Mouse (Mus musculus) midbrain, embryonic 10.5 days (tissue): Measurements from ENCODE around the gene Aph1c. TPM values are rescaled to one million over a fixed set of nuclear protein-coding genes. Genes with fewer than 3 reads are reported as not detected.
"Not testable (repeated sequence)": the region's sequence is repeated elsewhere in the genome, so short reads cannot be mapped to it uniquely, and the experiment has no call there.

Experiments
- DNase-seq: peaks from one replicate; pipeline ENCODE4 v3.0.0-alpha.2; 2017; ENCODE audit warnings: low spot score
- H3K27ac ChIP-seq: fragments of 300-500 bp; sonication (generic); replicated peaks from 2 replicates; pipeline ENCODE4 v1.5.1; 2016; ENCODE audit warnings: mild to moderate bottlenecking
- H3K27me3 ChIP-seq: fragments of 300-500 bp; sonication (generic); 2 replicates; pipeline ENCODE4 v1.6.1; 2016; ENCODE audit warnings: low read depth, mild to moderate bottlenecking; ENCODE audit not compliant: poor library complexity, severe bottlenecking
- H3K36me3 ChIP-seq: fragments of 300-500 bp; sonication (generic); 2 replicates; pipeline ENCODE4 v1.6.1; 2016; ENCODE audit warnings: mild to moderate bottlenecking, moderate library complexity
- H3K4me1 ChIP-seq: fragments of 300-500 bp; sonication (generic); 2 replicates; pipeline ENCODE4 v1.6.1; 2016
- H3K4me3 ChIP-seq: fragments of 300-500 bp; sonication (generic); 2 replicates; pipeline ENCODE4 v1.5.1; 2016; ENCODE audit warnings: mild to moderate bottlenecking, moderate library complexity
- H3K9me3 ChIP-seq: fragments of 300-500 bp; sonication (generic); replicated peaks from 2 replicates; pipeline ENCODE4 v1.6.1; 2016; ENCODE audit warnings: mild to moderate bottlenecking
- WGBS: fragments of 180-500 bp; shearing (Covaris S2); methylation state at CpG from one replicate; pipeline ENCODE4 v1.1.7; 2016; 5-methylcytosine and 5-hydroxymethylcytosine counted together
- polyA plus RNA-seq: library from polyadenylated mRNA; unstranded; fragments of >200 nt; fragmentation: Nextera tagmentation; extraction: Ambion mirVana; gene quantifications from 2 replicates; pipeline ENCODE4 v1.2.1, GENCODE M21; 2016

The Aph1c gene
- polyA plus RNA-seq, 1 experiment from 2014 or later, result 1.1 TPM

DNA sequence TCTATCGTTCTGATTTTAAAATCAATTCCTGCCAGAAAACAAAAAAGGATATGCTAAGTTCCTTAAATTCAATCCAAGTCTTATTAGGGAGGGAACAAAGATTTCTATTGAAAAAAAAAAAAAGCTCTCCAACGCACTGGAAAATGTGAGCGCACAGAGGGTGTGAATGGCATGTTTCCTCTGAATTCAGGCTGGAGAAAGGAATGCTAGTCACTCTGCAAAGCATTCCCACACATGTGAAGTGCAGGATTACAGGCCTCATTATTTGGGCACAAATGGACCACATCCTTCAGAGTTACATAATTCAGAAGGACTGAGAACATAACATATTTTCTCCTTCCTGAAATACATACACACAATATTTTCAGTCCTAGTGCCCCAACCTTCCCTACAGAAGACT is 28.9 kb upstream of the Aph1c start:
- peaks cover 30% of the 10 kb centered on the region for H3K36me3 ChIP-seq
- DNase-seq, result no peak
- H3K27me3 ChIP-seq, result no peaks in the 10 kb centered on the region
- H3K9me3 ChIP-seq, result no peaks in the 10 kb centered on the region
- no peak overlapping the region for H3K27ac ChIP-seq
- H3K4me1 ChIP-seq, result peaks cover 15% of the 10 kb centered on the region
- H3K4me3 ChIP-seq, result no peak overlapping the region
- WGBS, result 65% methylated on average over 3 of the region's 3 CpGs

DNA sequence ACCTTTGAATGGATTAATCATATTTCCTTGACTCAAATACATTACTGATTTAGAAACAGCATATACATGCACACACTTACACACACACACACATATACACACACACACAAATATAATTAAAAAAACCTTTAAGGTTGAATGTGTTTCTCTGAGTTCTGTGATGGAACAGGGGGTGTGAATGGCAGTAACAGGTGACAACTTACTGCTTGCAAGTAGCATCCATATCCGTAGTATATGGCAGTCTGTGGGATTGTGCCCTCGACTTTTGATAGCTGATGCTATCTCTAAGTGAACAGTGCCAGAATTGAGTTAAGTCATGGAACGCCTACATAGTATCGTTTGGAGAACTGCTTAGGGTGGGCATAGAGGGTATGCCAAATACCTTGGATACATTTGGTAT is 27.7 kb upstream of the Aph1c start:
- Histone ChIP-seq H3K4me1 (peaks cover 15% of the 10 kb centered on the region), H3K4me3 (no peak overlapping the region), H3K27me3 (no peaks in the 10 kb centered on the region), H3K36me3 (peaks cover 38% of the 10 kb centered on the region), H3K27ac (no peak overlapping the region), H3K9me3 (no peaks in the 10 kb centered on the region)
- DNase-seq, result no peak
- 94% methylated on average over 4 of the region's 4 CpGs for WGBS

DNA sequence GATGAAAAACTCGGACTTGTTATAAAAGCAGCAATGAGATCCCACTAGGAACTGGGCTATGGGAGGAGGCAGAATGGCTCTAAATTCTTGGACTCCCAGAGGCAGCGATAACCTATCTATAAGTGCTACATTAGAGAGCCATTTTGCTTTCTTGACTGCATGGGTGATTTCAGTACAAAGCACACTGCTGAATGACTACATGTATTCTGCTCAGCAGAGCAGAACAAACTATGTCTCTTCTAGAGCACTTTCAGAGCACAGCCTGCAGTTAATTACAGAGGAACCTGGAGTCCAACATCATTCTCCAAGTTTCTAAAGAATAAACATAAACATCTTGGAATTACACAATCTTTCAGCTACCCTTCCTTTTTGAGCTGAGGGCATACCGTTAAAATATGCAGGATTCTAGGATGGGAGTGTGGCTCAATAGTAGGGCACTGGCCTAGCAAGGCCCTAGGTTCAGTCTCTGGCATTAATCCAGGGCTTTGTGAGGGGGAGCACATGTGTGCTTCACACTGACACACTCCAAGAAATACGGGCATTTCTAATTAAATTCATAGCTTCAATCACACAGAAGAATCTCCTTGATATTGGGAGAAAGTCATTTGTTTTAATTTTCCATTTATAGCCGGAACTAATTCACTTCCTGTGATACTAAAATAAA is 26.7 kb upstream of the Aph1c start:
- Histone ChIP-seq H3K9me3 (no peaks in the 10 kb centered on the region), H3K27me3 (no peaks in the 10 kb centered on the region), H3K4me1 (peaks cover 15% of the 10 kb centered on the region), H3K36me3 (peaks cover 38% of the 10 kb centered on the region), H3K27ac (no peak overlapping the region), H3K4me3 (no peak overlapping the region)
- WGBS, result 84% methylated on average over 5 of the region's 5 CpGs
- DNase-seq, result no peak

DNA sequence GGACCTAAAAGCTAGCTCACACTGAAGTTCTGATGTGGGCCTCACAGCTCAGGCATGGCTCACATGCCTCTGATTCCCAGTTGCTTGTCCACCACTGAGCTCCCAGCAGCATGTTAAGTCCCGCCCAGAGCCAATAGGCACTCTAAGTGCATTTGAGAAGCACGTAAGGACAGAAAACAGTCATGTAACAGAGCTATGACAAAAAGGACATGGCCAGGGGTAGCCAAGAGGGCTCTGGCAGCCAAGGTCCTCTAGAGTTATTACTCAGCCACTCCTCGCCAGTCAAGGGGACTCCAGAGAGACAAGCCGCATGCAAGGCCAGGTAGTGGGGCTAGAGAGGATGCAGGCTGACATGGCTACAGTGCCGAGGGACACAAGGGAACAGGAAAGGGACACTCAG is 25.0 kb upstream of the Aph1c start:
- H3K27ac ChIP-seq, result no peak overlapping the region
- H3K4me3 ChIP-seq, result no peak overlapping the region
- WGBS, result 93% methylated on average over 5 of the region's 5 CpGs
- H3K4me1 ChIP-seq, result peaks cover 12% of the 10 kb centered on the region
- H3K27me3 ChIP-seq, result no peaks in the 10 kb centered on the region
- peaks cover 42% of the 10 kb centered on the region for H3K36me3 ChIP-seq
- no peak for DNase-seq
- no peaks in the 10 kb centered on the region for H3K9me3 ChIP-seq

DNA sequence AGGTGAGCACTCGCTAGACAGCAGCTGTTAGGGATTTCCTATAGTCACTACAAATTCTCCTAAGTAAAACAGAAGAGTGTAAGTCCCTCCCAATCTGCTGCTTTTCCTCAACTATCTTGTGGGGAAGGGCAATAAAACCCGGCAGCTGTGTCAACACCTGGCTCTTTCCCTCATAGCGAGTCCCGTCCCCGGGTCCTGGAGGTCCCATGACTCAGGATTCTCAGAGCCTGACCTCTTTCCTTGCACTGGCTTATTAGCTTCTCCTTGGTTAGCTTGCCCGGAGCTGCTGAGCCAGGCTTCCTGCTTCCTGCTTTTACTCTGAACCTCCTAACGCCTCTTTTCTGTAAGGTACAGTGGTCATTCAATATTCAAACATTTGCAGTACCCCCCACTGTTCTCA is 21.3 kb upstream of the Aph1c start:
- peak; percentile 16 for DNase-seq
- H3K4me3 ChIP-seq, result no peak overlapping the region
- 63% methylated on average over 7 of the region's 7 CpGs for WGBS
- H3K27ac ChIP-seq, result no peak overlapping the region
- H3K4me1 ChIP-seq, result 0 out of 2 replicates have a peak, but pooled peaks cover 3% of the 10 kb centered on the region
- peaks cover 48% of the 10 kb centered on the region for H3K36me3 ChIP-seq
- H3K9me3 ChIP-seq, result no peaks in the 10 kb centered on the region
- no peaks in the 10 kb centered on the region for H3K27me3 ChIP-seq

DNA sequence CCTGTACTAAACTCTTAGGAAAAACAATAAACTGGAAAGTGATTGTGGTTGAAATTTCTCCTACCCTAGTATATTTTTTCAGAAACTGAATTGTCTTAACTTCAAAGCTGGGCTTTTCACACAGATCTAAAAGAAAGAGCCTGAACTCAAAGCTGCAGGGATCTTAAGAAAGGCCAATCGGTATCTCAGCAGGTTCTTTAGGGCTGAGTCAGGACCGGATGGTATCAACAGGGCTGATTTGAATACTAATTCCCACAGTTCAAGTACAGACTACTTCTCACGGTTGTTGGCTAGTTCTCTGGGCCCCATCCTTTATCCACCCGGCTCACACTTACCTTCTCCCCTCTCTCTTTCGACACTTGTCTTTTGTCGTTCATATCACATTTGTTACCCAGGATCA is 18.1 kb upstream of the Aph1c start:
- Histone ChIP-seq H3K4me1 (0 out of 2 replicates have a peak, but pooled peaks cover 3% of the 10 kb centered on the region), H3K27me3 (no peaks in the 10 kb centered on the region), H3K9me3 (no peaks in the 10 kb centered on the region), H3K36me3 (peaks cover 25% of the 10 kb centered on the region), H3K27ac (no peak overlapping the region), H3K4me3 (no peak overlapping the region)
- 47% methylated on average over 6 of the region's 6 CpGs for WGBS
- DNase-seq, result no peak

DNA sequence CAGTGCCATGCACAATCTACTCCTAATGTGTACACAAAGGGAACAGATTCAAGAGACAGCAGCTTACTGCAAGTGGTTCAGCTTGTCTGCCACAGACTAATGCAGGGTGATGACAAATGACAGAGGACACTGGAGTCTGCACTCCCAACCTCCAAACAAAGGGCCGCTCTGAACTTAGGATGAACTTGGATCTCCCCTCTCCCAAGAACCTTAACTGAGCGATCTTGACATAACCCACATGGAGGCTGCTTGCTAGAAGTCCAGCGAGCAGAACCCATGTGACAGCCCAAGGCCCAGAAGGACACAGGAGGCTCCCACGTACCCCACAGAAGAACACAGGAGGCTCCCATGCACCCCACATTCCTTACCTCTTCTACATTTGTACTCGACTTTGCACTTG is 16.4 kb upstream of the Aph1c start:
- 88% methylated on average over 5 of the region's 5 CpGs for WGBS
- H3K27ac ChIP-seq, result no peak overlapping the region
- H3K4me3 ChIP-seq, result no peak overlapping the region
- H3K9me3 ChIP-seq, result no peaks in the 10 kb centered on the region
- H3K36me3 ChIP-seq, result peaks cover 40% of the 10 kb centered on the region
- 0 out of 2 replicates have a peak, but pooled peaks cover 3% of the 10 kb centered on the region for H3K4me1 ChIP-seq
- H3K27me3 ChIP-seq, result no peaks in the 10 kb centered on the region
- DNase-seq, result no peak

DNA sequence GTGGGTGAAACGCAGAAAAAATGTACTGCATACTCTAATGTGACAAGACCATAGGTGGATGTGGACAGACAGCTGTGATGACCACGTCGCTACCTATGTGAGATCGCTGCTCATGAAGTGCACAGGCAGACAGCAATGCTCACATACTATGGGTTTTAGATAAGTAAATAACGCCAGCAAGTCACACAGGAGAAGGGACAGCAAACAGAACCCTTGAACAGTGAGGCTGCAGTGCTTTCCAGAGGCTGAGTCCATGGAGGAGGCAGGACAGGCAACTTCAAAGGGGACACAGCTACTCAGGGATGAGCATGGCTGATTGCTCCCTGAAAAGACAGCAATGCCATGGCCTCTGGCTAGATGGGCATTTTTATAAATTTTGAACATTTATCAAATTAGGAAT is 12.3 kb upstream of the Aph1c start:
- 93% methylated on average over 5 of the region's 5 CpGs for WGBS
- Histone ChIP-seq H3K4me1 (no peaks in the 10 kb centered on the region), H3K9me3 (no peaks in the 10 kb centered on the region), H3K36me3 (peaks cover 24% of the 10 kb centered on the region), H3K27ac (no peak overlapping the region), H3K4me3 (no peak overlapping the region), H3K27me3 (no peaks in the 10 kb centered on the region)
- DNase-seq, result no peak

DNA sequence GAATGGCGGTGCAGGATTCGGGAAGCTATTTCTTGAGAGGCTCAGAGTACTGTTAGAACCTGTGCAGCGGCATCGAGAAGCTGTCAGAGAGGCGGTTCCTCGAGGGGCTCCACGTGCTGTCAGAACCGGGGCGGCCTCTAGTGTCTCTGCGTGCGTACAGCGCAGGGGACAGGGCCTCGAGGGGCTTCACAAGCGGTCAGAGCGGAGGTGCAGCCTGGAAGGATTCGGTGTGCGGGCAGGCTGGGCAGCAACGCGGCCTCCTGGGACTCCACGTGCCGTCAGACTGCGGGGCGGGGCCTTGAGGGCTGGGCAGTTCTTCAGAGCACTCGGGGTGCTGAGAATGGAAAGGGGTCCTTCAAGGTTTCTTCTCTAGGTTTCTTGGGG is 563 bp upstream of the Aph1c start:
- peak overlapping the region; percentile 70 for H3K4me3 ChIP-seq
- no peaks in the 10 kb centered on the region for H3K36me3 ChIP-seq
- under 1% methylated on average over 24 of the region's 24 CpGs for WGBS
- no peak for DNase-seq
- peaks cover 48% of the 10 kb centered on the region for H3K27me3 ChIP-seq
- peak overlapping the region; percentile 72 for H3K27ac ChIP-seq
- peaks cover 17% of the 10 kb centered on the region for H3K4me1 ChIP-seq
- no peaks in the 10 kb centered on the region for H3K9me3 ChIP-seq

DNA sequence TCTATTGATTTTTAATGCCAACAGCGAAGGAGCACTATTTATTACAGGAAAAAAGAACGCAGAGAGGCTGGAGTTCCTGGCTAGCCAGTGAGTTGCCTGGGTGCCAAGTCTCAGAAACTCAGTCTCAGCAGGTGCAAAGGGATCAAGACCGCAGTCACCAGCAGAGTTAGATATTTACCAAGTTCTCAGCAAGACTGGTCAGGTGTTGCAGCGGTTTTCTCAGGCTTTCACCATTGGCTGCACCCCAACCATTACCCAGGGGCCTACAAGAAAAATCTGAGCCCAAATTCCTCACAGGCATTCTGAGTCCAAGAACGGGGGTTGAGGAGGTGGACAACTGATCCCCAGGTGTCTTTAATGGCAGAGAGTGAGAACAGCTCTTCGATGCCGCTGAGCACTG is 675 bp downstream of the Aph1c start:
- no peaks in the 10 kb centered on the region for H3K36me3 ChIP-seq
- H3K9me3 ChIP-seq, result no peaks in the 10 kb centered on the region
- no peak for DNase-seq
- no peak overlapping the region for H3K27ac ChIP-seq
- H3K4me1 ChIP-seq, result peaks cover 17% of the 10 kb centered on the region
- peaks cover 48% of the 10 kb centered on the region for H3K27me3 ChIP-seq
- 18% methylated on average over 7 of the region's 7 CpGs for WGBS
- H3K4me3 ChIP-seq, result peak overlapping the region; percentile 70

DNA sequence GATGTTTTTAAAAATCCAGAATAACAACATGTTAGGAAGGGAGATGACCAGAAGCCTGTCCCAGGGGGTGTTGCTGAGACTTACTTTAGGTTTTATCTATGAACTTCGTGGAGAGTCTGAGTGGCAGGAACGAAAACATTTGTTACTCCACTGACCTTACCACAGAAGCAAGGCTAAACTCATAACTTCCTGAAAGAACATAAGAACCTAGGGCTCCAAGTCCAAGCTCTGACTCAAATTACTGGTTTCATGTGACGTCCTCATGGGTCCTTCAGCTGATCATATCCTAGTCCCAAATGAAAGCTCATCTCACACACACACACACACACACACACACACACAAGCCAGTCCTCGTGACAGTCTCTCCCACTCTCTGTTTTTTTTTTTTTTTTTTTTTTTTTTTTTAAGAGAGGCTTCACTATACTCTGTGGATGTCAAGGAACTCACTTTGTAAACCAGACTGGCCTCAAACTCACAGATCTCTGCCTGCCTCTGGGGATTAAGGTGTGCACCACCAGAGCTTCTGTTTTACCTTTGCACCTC is 2.1 kb downstream of the Aph1c start:
- Histone ChIP-seq H3K36me3 (no peaks in the 10 kb centered on the region), H3K27ac (no peak overlapping the region), H3K9me3 (no peaks in the 10 kb centered on the region), H3K4me3 (no peak overlapping the region), H3K27me3 (peaks cover 53% of the 10 kb centered on the region), H3K4me1 (peaks cover 17% of the 10 kb centered on the region)
- 70% methylated on average over 4 of the region's 4 CpGs for WGBS
- DNase-seq, result no peak

DNA sequence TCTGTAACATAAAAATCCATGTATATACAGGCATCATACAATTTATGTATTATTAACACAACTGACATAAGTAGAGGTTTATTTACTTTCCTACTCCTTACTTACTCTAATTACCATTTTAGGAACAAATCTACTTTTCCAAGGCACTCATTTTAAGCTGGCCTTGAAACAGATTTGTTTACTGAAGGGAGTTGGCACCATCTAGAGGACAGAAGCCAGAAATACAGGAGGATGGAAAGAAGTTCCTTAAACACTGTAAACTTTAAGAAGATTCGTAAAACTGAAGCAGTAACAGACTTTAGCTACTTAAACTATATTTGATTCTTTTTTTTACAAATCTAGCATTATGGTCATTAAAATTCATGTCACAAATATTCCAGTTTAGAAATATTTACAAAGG is 8.5 kb downstream of the Aph1c start:
- no peak for DNase-seq
- no peak overlapping the region for H3K27ac ChIP-seq
- H3K36me3 ChIP-seq, result no peaks in the 10 kb centered on the region
- WGBS, result 56% methylated on average over 1 of the region's 1 CpGs
- H3K9me3 ChIP-seq, result no peaks in the 10 kb centered on the region
- peaks cover 6% of the 10 kb centered on the region; the same call in 1 of the 2 replicates for H3K27me3 ChIP-seq
- no peaks in the 10 kb centered on the region for H3K4me1 ChIP-seq
- no peak overlapping the region for H3K4me3 ChIP-seq

DNA sequence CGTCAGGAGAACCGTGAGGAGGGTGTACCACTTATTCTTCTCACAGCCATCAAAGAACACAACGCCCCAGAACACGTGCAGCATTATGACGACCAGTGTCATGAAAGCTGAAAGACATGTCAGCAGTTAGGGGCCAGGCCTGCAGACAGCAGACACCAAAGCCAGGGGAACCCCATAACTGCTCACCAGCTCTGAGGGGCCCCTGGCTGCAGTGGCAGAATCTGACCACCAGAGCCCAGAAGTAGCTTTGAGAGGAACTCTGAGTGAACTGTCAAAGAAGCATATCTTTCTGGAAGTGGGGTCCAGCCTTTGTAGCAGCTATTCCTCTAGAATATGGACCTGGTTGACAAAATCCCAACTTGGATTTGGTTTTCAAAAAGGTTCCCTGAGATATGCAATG is 12.3 kb downstream of the Aph1c start:
- not testable (repeated sequence) for DNase-seq, H3K9me3 ChIP-seq, H3K27ac ChIP-seq, H3K27me3 ChIP-seq, H3K4me3 ChIP-seq, H3K36me3 ChIP-seq, H3K4me1 ChIP-seq
- 76% methylated on average over 2 of the region's 5 CpGs for WGBS
